Mouse (Mus musculus) ES-E14 (cell line): ENCODE data around the gene Ntm.

Source experiments
- CHD2 ChIP-seq: IDR thresholded peaks from 2 replicates; pipeline ENCODE4 v1.6.1; 2014; ENCODE audit warnings: mild to moderate bottlenecking, low read depth, low read length, inconsistent platforms
- ZC3H11A ChIP-seq: IDR thresholded peaks from 2 replicates; pipeline ENCODE4 v1.6.1; 2012; ENCODE audit warnings: low read depth, mild to moderate bottlenecking, inconsistent platforms, low read length, borderline replicate concordance

DNA sequence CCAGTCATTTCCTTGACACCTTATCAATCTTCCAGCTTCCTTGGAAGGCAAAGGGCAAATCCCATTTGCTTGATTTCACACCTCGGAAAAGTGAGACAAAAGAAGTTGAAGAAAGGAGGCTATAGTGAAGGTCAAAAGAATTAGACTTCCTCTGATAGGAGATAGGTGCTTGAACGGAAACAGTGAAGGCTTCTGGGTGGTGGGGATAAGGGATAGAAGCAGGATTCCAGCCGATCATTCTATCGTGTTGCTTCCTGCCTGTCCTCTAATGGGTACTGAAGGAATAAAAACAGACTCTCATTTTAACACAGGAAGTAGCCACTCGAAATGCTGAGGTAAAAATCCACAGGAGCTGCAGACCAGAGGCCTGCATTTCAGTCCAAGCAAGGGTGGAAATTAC, 191.1 kb downstream of the Ntm start:
- no peak for TF ChIP-seq CHD2
- no peak for TF ChIP-seq ZC3H11A
